Mouse (Mus musculus): ENCODE data around the gene 1810049J17Rik. TPM values are rescaled to one million over a fixed set of nuclear protein-coding genes. Genes with fewer than 3 reads are reported as not detected.

1810049J17Rik gene
- polyA plus RNA-seq, 1 experiment = 9.7 TPM

- H3K4me3 ChIP-seq = no peak overlapping the region
- TF ChIP-seq POLR2AphosphoS2 (IDR thresholded peaks at IDR 0.05; ENCODE audit: insufficient read length, low read depth) (no peak), MYOD1 (IDR thresholded peaks at IDR 0.05; ENCODE audit: control insufficient read depth in 1 of 3, insufficient read length in 2 of 3, low read depth in 2 of 3) (no peak), TCF3 (IDR thresholded peaks at IDR 0.05; ENCODE audit: insufficient read length, low read depth) (no peak)
- peaks cover 100% of the 10 kb centered on the region for H3K79me2 ChIP-seq (ENCODE audit: control insufficient read depth, insufficient read depth)
- H3K4me2 ChIP-seq (ENCODE audit: low read depth) = no peak overlapping the region
- no peak overlapping the region for H3ac ChIP-seq (ENCODE audit: control insufficient read depth, insufficient read length)
- H3K36me3 ChIP-seq (ENCODE audit: control insufficient read depth, insufficient read depth) = peaks cover 1% of the 10 kb centered on the region
- H3K27me3 ChIP-seq (ENCODE audit: control insufficient read depth, insufficient read depth, insufficient read length) = no peaks in the 10 kb centered on the region
These were observed 16.1 kb upstream of the 1810049J17Rik start for GRCm38 (mm10) chr15:12337779-12338137.

DNA sequence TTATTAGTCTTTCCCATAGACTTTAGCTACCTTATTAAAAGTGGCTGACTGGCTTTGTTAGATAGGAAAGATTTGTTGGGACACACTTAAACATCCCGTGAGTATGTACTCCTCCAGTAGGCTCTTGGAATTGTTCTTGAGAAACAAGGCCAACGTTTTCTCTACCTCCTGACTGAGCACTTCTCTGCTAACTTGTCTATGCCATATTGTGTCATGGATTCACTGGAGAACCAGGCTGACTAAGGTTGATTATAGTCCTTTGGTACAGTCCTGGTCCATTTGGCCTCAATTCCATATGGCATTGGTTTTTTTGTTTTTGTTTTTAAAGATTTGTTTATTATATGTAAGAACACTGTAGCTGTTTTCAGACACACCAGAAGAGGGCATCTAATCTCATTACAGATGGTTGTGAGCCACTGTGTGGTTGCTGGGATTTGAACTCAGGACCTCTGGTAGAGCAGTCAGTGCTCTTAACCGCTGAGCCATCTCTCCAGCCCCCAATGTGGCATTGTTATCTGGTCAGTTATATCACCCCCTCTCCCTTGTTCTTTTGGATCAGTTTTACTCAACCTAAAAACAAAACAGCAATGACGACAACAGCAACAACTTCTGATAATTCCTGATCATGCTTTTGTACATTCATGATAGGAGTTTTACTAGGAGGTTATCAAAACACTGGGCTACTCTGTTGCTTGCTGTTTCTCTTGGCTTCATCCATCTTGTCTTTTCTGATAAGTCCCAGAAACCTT is 15.5 kb upstream of the 1810049J17Rik start:
- H3K79me2 ChIP-seq (ENCODE audit: control insufficient read depth, insufficient read depth) = peaks cover 100% of the 10 kb centered on the region
- no peak overlapping the region for H3ac ChIP-seq (ENCODE audit: control insufficient read depth, insufficient read length)
- TF ChIP-seq SRF (IDR thresholded peaks at IDR 0.05; ENCODE audit: control insufficient read depth, insufficient read length, low read depth) (no peak), REST (IDR thresholded peaks at IDR 0.05; ENCODE audit: insufficient read depth, insufficient read length) (no peak), E2F4 (IDR thresholded peaks at IDR 0.05; ENCODE audit: insufficient read depth) (no peak)
- H3K27me3 ChIP-seq (ENCODE audit: control insufficient read depth, insufficient read depth, insufficient read length) = no peaks in the 10 kb centered on the region
- no peak overlapping the region for H3K4me2 ChIP-seq (ENCODE audit: low read depth)
- H3K4me3 ChIP-seq = no peak overlapping the region
- H3K36me3 ChIP-seq (ENCODE audit: control insufficient read depth, insufficient read depth) = no peaks in the 10 kb centered on the region

DNA sequence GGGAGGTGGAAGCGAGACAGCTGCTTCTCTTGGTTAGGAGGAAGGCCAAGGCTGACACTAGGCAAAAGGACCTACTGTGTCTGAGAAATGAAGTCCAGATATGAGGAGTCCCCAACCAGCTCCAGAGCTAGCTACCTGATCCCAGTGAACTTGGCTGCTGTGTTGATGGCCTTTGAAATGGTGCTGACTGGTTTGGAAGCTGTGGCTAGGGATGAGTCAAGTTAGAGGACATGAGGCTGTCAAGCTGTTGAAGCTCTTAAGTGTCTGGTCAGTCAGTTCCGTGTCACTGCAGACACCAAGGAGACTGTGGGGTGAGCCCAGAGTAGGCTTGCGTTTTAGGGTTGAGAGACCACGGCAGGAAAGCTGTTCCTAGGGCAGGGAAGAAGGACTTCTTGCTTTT is 12.7 kb upstream of the 1810049J17Rik start:
- Histone ChIP-seq H3K4me3 (no peak overlapping the region), H3K79me2 (ENCODE audit: control insufficient read depth, insufficient read depth) (peaks cover 100% of the 10 kb centered on the region), H3K27me3 (ENCODE audit: control insufficient read depth, insufficient read depth, insufficient read length) (no peaks in the 10 kb centered on the region), H3K36me3 (ENCODE audit: control insufficient read depth, insufficient read depth) (no peaks in the 10 kb centered on the region), H3K4me2 (ENCODE audit: low read depth) (no peak overlapping the region), H3ac (ENCODE audit: control insufficient read depth, insufficient read length) (no peak overlapping the region)
- TF ChIP-seq MYOD1 (IDR thresholded peaks at IDR 0.05; ENCODE audit: control insufficient read depth in 1 of 3, insufficient read length in 2 of 3, low read depth in 2 of 3) (no peak), MYOG (IDR thresholded peaks at IDR 0.05; ENCODE audit: control insufficient read depth in 1 of 3, insufficient read depth in 1 of 3, insufficient read length in 2 of 3, low read depth in 2 of 3) (no peak), TCF12 (IDR thresholded peaks at IDR 0.05; ENCODE audit: insufficient read depth, poor library complexity, severe bottlenecking) (no peak), USF1 (IDR thresholded peaks at IDR 0.05; ENCODE audit: low read depth) (no peak), MAX (IDR thresholded peaks at IDR 0.05; ENCODE audit: low read depth) (no peak), REST (IDR thresholded peaks at IDR 0.05; ENCODE audit: insufficient read depth, insufficient read length) (no peak), POLR2AphosphoS2 (IDR thresholded peaks at IDR 0.05; ENCODE audit: insufficient read length, low read depth) (no peak), POLR2A (IDR thresholded peaks at IDR 0.05; ENCODE audit: insufficient read length, low read depth) (no peak)

GRCm38 (mm10) chr15:12331300-12331699 is 9.6 kb upstream of the 1810049J17Rik start:
- Histone ChIP-seq H3K36me3 (ENCODE audit: control insufficient read depth, insufficient read depth) (no peaks in the 10 kb centered on the region), H3ac (ENCODE audit: control insufficient read depth, insufficient read length) (no peak overlapping the region), H3K27me3 (ENCODE audit: control insufficient read depth, insufficient read depth, insufficient read length) (no peaks in the 10 kb centered on the region), H3K79me2 (ENCODE audit: control insufficient read depth, insufficient read depth) (peaks cover 100% of the 10 kb centered on the region), H3K4me3 (no peak overlapping the region), H3K4me2 (ENCODE audit: low read depth) (peak overlapping the region; percentile 13)
- no peak for TF ChIP-seq CEBPB (IDR thresholded peaks at IDR 0.05; ENCODE audit: insufficient read depth, poor library complexity, severe bottlenecking)
- TF ChIP-seq E2F4 (IDR thresholded peaks at IDR 0.05; ENCODE audit: insufficient read depth) = no peak
- no peak for TF ChIP-seq POLR2A (IDR thresholded peaks at IDR 0.05; ENCODE audit: insufficient read length, low read depth)
- no peak for TF ChIP-seq TCF12 (IDR thresholded peaks at IDR 0.05; ENCODE audit: insufficient read depth, poor library complexity, severe bottlenecking)
- no peak for TF ChIP-seq POLR2AphosphoS2 (IDR thresholded peaks at IDR 0.05; ENCODE audit: insufficient read length, low read depth)
- TF ChIP-seq TCF3 (IDR thresholded peaks at IDR 0.05; ENCODE audit: insufficient read length, low read depth) = no peak
- no peak for TF ChIP-seq MAX (IDR thresholded peaks at IDR 0.05; ENCODE audit: low read depth)
- TF ChIP-seq USF1 (IDR thresholded peaks at IDR 0.05; ENCODE audit: low read depth) = no peak
- no peak for TF ChIP-seq MYOD1 (IDR thresholded peaks at IDR 0.05; ENCODE audit: control insufficient read depth in 1 of 3, insufficient read length in 2 of 3, low read depth in 2 of 3)
- TF ChIP-seq REST (IDR thresholded peaks at IDR 0.05; ENCODE audit: insufficient read depth, insufficient read length) = no peak
- TF ChIP-seq SRF (IDR thresholded peaks at IDR 0.05; ENCODE audit: control insufficient read depth, insufficient read length, low read depth) = no peak
- no peak for TF ChIP-seq MYOG (IDR thresholded peaks at IDR 0.05; ENCODE audit: control insufficient read depth in 1 of 3, insufficient read depth in 1 of 3, insufficient read length in 2 of 3, low read depth in 2 of 3)

GRCm38 (mm10) chr15:12330892-12331291 is 9.2 kb upstream of the 1810049J17Rik start:
- Histone ChIP-seq H3K27me3 (ENCODE audit: control insufficient read depth, insufficient read depth, insufficient read length) (no peaks in the 10 kb centered on the region), H3ac (ENCODE audit: control insufficient read depth, insufficient read length) (no peak overlapping the region), H3K36me3 (ENCODE audit: control insufficient read depth, insufficient read depth) (peaks cover 4% of the 10 kb centered on the region), H3K4me2 (ENCODE audit: low read depth) (peak overlapping the region; percentile 13), H3K4me3 (no peak overlapping the region), H3K79me2 (ENCODE audit: control insufficient read depth, insufficient read depth) (peaks cover 100% of the 10 kb centered on the region)
- no peak for TF ChIP-seq MYOG (IDR thresholded peaks at IDR 0.05; ENCODE audit: control insufficient read depth in 1 of 3, insufficient read depth in 1 of 3, insufficient read length in 2 of 3, low read depth in 2 of 3)
